Mouse (Mus musculus) heart, postnatal 25 days (tissue): ENCODE measurements around the gene Ano4. TPM values are rescaled to one million over a fixed set of nuclear protein-coding genes. Genes with fewer than 3 reads are reported as not detected.
A peak's percentile ranks its signal among the peaks of the same experiment; 100 is the strongest.

Experiments used
- DNase-seq: peaks from one replicate; pipeline ENCODE4 v3.0.0; 2022; ENCODE audit warnings: low spot score
- intact Hi-C: fragments of 180-260 bp; cut with DNase I; formaldehyde crosslinking; loops from one replicate; pipeline ENCODE4 v1.15.1; 2025
- total RNA-seq, 2 experiments: library from RNA; stranded (reverse); gene quantifications; 2 replicates each; pipeline ENCODE4 v1.2.3; 2021

The Ano4 gene
- 1 to 10 TPM; 7.0 to 7.9 TPM for total RNA-seq

GRCm38 (mm10) chr10:89344491-89345195 is at the start of gene Ano4:
Gene Ano4, minus strand, starts transcription at chr10:89344762.
- peak; percentile 3 for DNase-seq
- intact Hi-C loops: loop anchor here (5.0 kb wide), 1 partner anchor 38 kb away; no protein-coding TSS in a partner anchor

- no peak for DNase-seq
- intact Hi-C loops: no loop called here
These were observed 48.1 kb upstream of the Ano4 start for GRCm38 (mm10) chr10:89392687-89393086.

GRCm38 (mm10) chr10:89391571-89392163 is 47.1 kb upstream of the Ano4 start:
- DNase-seq: no peak
- intact Hi-C loops: no loop called here

DNA sequence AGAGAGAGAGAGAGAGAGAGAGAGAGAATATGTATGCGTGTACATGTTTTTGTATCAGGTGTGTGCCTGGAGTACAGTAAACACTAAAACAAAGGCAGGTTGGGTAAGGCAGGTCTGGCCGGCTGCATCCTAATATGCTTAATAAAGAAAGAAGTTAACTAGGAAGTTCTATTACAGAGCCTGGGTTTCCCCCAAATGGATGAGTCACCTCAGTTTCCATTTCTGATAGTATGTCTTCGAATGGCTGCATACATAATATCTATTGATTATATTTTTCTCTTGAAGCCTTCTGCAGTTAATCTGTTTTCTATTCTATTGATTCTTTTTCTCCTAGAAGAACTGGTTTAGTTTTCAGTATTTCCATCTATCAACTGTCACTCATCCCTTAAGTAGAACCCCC is 41.9 kb upstream of the Ano4 start:
- DNase-seq: no peak
- intact Hi-C loops: no loop called here

DNA sequence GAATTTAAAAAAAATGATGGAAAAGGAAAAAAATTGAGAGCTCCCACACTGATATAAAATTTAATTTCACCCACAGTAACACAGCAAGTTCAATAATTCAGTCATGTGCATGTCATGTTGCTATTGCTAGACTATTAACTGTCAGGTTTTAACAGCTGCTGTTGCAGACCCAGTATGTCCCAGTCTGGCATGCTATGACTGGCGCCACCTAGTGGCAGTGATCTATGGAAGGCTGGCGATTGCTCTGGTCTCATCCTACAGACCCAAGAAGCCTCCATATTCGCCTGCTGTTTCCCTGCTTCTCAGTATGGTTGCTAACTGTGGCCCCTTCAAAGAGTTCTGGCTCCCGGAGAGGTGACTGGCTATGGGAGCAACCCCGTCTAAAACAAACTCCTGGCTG is 38.9 kb upstream of the Ano4 start:
- peak; percentile 17 for DNase-seq
- intact Hi-C loops: loop anchor here (1.0 to 5.0 kb wide), 2 partner anchors 41 to 56 kb away; partner anchors contain the start of gene Ano4

- intact Hi-C loops: no loop called here
- no peak for DNase-seq
These were observed 33.2 kb upstream of the Ano4 start for GRCm38 (mm10) chr10:89377750-89378149.

DNA sequence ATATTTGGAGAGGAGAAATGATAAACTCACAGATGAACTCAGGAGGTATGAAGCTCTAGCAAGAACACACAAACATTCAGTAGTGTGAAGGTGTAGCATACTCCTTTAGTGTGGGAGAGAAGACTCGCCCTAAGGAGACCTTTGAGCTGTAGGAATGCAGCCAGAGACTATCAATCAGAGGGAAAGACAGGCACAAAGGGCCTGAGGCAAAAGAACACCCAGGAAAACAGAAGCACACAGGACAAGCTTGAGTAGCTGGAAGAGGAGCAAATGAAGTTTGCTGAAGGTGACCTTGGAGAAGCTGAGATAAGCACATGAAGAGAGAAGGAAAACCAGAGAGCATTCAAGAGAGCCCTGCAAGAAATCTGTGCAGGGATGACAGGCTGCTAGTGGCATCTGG is 25.5 kb upstream of the Ano4 start:
- intact Hi-C loops: no loop called here

DNA sequence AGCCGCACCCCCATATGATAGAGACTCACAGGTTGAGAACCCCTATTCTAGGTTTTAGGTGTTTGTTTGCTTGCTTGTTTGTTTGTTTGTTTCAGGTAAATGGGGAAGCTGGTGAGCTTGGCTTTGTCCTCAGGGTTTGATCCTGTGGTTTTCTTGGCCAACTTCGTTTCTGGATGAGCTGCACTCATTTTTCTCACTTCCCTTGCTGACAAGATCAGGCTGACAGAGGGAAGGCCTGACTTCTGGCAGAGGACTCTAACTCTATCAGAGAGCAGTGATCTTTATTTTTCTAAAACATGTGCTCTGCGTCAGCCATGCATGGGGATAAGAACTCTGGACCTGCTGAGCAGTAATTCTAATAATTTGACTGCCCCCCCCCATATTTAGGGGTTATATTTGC is 14.4 kb upstream of the Ano4 start:
- DNase-seq: no peak
- intact Hi-C loops: no loop called here

More for the DNA sequence above, 25.5 kb upstream of the Ano4 start:
- DNase-seq: no peak

- DNase-seq: no peak
- intact Hi-C loops: no loop called here
These were observed 10.1 kb upstream of the Ano4 start for GRCm38 (mm10) chr10:89354639-89355038.

- intact Hi-C loops: no loop called here
- no peak for DNase-seq
These were observed 6.9 kb upstream of the Ano4 start for GRCm38 (mm10) chr10:89351416-89351815.

DNA sequence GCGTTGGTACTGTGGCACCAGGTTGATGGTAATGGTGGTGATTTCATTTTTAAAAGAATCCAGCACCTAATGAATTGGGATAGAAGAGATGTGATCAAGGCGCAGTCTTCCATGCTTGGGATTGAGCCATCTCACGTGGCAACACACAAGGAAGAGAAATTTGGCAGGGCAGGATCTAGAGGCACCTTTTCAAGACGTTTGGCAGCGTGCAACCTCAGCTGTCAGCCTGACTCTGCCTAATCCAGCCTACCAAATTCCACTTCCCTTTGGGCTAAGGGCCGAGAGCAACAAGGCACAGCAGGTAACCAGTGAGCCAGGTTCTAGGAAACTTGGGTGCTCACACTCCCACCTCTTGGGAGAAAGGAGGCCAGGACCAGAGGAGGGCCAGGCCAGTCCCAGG is 1.0 kb upstream of the Ano4 start:
- intact Hi-C loops: no loop called here
- no peak for DNase-seq

- intact Hi-C loops: no loop called here
- no peak for DNase-seq
These were observed 603 bp upstream of the Ano4 start for GRCm38 (mm10) chr10:89345196-89345533.

DNA sequence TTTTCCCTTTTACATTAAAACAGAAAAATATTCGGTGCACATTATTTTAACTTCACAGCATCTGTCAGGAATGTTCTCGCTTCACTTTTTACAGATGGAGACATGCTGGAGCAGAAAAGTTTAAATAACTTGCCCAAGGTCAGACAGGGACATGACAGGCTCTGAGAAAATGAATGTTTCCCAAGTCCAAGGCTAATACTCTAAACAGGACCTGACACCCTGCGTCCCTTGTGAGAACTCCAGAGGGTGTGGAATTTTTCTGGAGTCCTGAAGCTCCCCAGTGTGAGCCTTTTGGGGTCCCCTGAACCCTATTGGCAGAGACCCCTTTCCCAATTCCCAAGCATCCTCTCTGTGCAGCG is 451 bp downstream of the Ano4 start:
- no peak for DNase-seq
- intact Hi-C loops: loop anchor here (5.0 kb wide), 1 partner anchor 38 kb away; no protein-coding TSS in a partner anchor

GRCm38 (mm10) chr10:89343716-89344115 is 846 bp downstream of the Ano4 start:
- intact Hi-C loops: loop anchor here (5.0 kb wide), 1 partner anchor 39 kb away; no protein-coding TSS in a partner anchor
- no peak for DNase-seq

DNA sequence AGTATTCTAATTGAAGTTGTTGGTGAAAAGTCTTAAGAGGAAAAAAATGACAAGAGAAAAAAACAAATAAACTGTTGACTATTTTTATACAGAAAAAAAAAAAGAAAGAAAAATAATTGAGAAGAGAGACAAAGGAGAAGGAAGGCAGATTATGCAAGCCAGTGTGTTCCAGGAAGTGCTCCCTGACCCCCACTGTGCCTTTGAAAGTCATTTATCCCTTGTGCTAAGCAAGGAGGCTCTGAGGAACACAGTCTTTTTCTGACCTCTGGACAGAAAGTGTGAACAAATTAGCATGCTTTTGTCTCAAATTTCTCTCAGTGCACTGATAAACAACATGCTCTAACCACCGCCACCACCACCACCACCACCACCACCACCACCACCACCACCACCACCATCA is 14.3 kb downstream of the Ano4 start:
- no peak for DNase-seq
- intact Hi-C loops: no loop called here

- no peak for DNase-seq
- intact Hi-C loops: no loop called here
These were observed 14.8 kb downstream of the Ano4 start for GRCm38 (mm10) chr10:89329806-89330205.

DNA sequence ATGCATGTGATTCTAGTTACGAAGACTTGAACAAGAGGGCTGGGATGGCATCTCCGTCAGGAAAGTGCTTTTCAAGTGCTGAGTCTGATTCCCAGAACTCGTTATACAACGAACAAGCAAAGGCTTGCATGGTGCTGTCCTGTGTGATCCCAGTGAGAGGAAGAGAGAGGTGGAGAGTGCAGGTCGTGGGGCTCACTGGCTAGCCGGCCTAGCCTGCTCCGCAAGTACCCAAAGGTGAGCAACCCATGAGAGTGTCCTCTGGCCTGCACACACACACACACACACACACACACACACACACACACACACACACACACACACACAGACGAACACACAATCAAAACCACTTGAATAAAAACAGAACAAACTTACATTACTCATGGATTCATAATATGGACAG is 15.7 kb downstream of the Ano4 start:
- no peak for DNase-seq
- intact Hi-C loops: no loop called here

GRCm38 (mm10) chr10:89327004-89327511 is 17.5 kb downstream of the Ano4 start:
- no peak for DNase-seq

DNA sequence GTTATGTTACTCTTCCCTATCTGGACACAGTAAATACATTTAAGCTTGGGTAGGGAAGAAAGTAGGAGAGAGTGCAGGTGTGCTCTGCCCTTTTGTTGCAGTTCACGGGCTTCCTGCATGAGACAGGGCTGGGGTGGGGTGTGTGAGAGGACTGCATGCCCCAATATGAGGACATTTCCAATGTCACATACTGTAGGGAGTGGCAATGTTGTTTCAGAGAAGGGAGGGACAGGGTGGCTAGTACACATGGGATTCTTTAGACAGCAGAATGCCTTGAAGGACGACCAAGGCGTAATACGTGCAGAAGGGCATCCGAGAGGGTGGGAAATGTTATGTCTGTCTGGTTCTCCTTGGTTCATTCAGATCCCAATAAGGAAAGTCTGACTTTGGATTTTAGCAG is 18.2 kb downstream of the Ano4 start:
- DNase-seq: no peak
- intact Hi-C loops: no loop called here

More at GRCm38 (mm10) chr10:89327004-89327511, 17.5 kb downstream of the Ano4 start:
- intact Hi-C loops: loop anchor here (1.0 kb wide), 2 partner anchors 56 to 303 kb away; no protein-coding TSS in a partner anchor

DNA sequence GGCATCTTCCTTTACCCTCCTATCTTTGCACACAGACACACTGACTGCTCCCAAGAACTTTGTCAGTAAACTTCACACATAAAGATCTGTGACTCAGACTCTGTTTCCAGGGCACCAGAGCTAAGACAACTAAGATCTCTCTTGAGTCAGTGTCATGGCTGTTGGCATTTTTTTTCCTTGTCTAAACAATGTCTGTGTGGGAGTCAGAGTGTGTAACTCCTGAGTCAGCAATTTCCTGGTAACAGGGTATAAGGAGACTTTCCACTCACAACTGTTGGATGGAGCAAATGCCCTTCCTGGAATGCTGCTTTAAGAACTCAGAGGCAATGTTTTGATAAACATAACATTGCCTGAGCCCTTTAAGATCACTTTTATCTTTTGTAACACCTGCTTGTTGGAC is 37.0 kb downstream of the Ano4 start:
- intact Hi-C loops: no loop called here

DNA sequence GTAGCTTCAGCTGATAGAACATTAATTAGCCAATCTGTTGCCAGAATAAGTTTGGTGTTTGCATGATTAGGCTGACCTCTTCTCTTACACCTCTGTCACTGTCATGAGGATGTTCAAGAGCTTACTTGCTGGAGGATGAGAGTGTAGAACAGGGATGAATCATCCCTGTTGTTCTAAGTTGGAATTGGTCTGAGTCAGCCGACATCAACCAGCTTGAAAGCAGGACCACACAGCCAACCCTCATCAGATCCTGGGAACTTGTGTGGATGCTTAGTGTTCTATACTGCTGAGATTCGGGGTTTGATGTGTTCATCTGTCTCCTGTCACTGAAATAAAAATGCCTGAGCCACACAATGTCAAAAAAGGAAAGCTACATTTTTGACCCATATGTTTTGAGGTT is 44.2 kb downstream of the Ano4 start:
- DNase-seq: no peak
- intact Hi-C loops: no loop called here

More for the DNA sequence above, 37.0 kb downstream of the Ano4 start:
- DNase-seq: no peak
